Mouse (Mus musculus): Measurements from ENCODE around the gene Olfr456.
"Not testable (repeated sequence)": the region's sequence is repeated elsewhere in the genome, so short reads cannot be mapped to it uniquely, and the experiment has no call there.

Olfr456 gene

GRCm38 (mm10) chr6:42487114-42487513 lies at the start of gene Olfr456:
Gene Olfr456, minus strand, starts transcription at chr6:42487214.
- DNase-seq (ENCODE audit: low spot score in 2 of 2): no peak

GRCm38 (mm10) chr6:42513461-42513860 lies 26.4 kb upstream of the Olfr456 start:
- DNase-seq (ENCODE audit: low spot score in 2 of 2): no peak

GRCm38 (mm10) chr6:42509311-42509710 lies 22.3 kb upstream of the Olfr456 start:
- DNase-seq (ENCODE audit: low spot score in 2 of 2): no peak

- no peak for DNase-seq (ENCODE audit: low spot score in 2 of 2)
These were observed 16.5 kb upstream of the Olfr456 start for GRCm38 (mm10) chr6:42503478-42503877.

- DNase-seq (ENCODE audit: low spot score in 2 of 2): no peak
These were observed 2.7 kb upstream of the Olfr456 start for GRCm38 (mm10) chr6:42489731-42490130.

GRCm38 (mm10) chr6:42484633-42485032 lies 2.4 kb downstream of the Olfr456 start:
- DNase-seq (ENCODE audit: low spot score in 2 of 2): no peak

GRCm38 (mm10) chr6:42476235-42476634 lies 10.8 kb downstream of the Olfr456 start, which contains the start of gene Olfr457:
Gene Olfr457, minus strand, starts transcription at chr6:42476335.
- DNase-seq (ENCODE audit: low spot score in 2 of 2): no peak

GRCm38 (mm10) chr6:42471298-42471697 lies 15.7 kb downstream of the Olfr456 start:
- DNase-seq (ENCODE audit: low spot score in 2 of 2): not testable (repeated sequence)

GRCm38 (mm10) chr6:42470542-42470941 lies 16.5 kb downstream of the Olfr456 start:
- no peak for DNase-seq (ENCODE audit: low spot score in 2 of 2)

GRCm38 (mm10) chr6:42465096-42465495 lies 21.9 kb downstream of the Olfr456 start, which contains the start of gene Olfr458:
Gene Olfr458, minus strand, starts transcription at chr6:42465196.
- DNase-seq (ENCODE audit: low spot score in 2 of 2): no peak

GRCm38 (mm10) chr6:42447381-42447780 lies 39.6 kb downstream of the Olfr456 start:
- DNase-seq (ENCODE audit: low spot score in 2 of 2): no peak

GRCm38 (mm10) chr6:42444491-42444890 lies 42.5 kb downstream of the Olfr456 start:
- DNase-seq (ENCODE audit: low spot score in 2 of 2): no peak

- no peak for DNase-seq (ENCODE audit: low spot score in 2 of 2)
These were observed 45.6 kb downstream of the Olfr456 start for GRCm38 (mm10) chr6:42441395-42441794.

All from right cerebral cortex, postnatal 10 days (tissue).